Mouse (Mus musculus) embryo, embryonic 11 days (tissue): Measurements from ENCODE around the gene Arl1.
"Not testable (repeated sequence)": the region's sequence is repeated elsewhere in the genome, so short reads cannot be mapped to it uniquely, and the experiment has no call there.

Experiments used
- DNase-seq: peaks from one replicate; pipeline ENCODE4 v3.0.0-alpha.2; 2015

Gene Arl1

GRCm38 (mm10) chr10:88765431-88766142 lies 34.9 kb downstream of the Arl1 start:
- no peak for DNase-seq

DNA sequence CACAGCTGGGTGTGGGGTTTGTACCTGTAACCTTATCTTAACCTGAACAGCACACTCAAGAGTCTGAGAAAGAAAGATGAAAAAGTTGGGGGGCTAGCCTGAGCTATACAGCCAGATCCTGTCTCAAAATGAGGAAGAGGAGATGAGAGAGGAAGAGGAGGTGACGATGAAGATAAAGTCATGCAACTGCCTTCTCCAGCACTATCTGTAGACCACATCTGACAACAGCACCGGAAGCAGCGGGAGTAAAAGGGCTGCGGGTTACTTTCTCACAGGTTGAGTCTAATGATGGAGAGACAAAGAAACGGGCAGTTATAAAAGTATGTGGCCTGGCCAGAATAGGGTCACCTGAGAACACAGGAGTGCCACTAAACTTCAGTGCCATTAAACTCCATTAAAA lies 38.3 kb downstream of the Arl1 start:
- no peak for DNase-seq

DNA sequence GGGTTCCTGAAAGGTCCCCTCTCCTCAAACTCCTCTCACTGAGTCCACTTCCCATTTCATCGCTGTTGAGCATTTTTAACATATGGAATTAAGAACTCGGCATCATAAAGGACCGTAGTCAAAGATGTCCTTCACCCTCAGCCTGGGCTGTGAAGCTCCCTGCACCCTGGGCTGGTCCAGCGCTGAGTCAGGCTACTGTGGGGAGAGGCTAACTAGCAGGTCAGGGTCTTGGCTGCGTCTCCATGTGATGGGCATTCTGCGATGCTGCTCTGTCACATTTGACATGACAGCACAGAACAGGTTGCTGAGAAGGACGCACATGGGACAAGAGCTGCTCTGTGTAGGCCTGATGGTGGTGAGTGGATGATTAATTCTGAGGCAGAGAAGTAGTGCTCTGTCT lies 39.0 kb downstream of the Arl1 start:
- DNase-seq = no peak

GRCm38 (mm10) chr10:88772965-88773364 lies 42.3 kb downstream of the Arl1 start:
- DNase-seq = not testable (repeated sequence)

GRCm38 (mm10) chr10:88776206-88776605 lies 45.5 kb downstream of the Arl1 start:
- no peak for DNase-seq

- no peak for DNase-seq
Measured at GRCm38 (mm10) chr10:88780716-88781115, 50.1 kb downstream of the Arl1 start.

GRCm38 (mm10) chr10:88783135-88783534 lies 52.5 kb downstream of the Arl1 start:
- DNase-seq = not testable (repeated sequence)

DNA sequence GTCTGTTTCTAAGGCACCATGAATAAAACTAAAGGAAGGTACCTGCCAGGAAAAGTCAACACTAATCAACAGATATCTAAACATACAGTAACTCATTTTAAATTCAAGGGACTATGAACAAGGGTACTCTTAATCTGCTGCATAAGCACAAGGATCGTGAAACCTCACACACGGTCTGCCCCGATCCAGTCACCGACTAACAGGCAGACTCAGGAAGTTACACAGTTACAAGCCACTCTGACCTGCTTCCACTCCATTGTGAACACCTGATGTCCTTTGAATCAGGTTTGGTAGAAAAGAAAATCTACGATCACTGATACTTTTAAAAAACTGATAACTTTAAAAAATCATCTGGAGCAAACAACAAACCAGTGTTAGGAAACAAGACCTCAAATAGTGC lies 53.3 kb downstream of the Arl1 start:
- no peak for DNase-seq

GRCm38 (mm10) chr10:88784513-88784931 lies 53.9 kb downstream of the Arl1 start:
- no peak for DNase-seq

DNA sequence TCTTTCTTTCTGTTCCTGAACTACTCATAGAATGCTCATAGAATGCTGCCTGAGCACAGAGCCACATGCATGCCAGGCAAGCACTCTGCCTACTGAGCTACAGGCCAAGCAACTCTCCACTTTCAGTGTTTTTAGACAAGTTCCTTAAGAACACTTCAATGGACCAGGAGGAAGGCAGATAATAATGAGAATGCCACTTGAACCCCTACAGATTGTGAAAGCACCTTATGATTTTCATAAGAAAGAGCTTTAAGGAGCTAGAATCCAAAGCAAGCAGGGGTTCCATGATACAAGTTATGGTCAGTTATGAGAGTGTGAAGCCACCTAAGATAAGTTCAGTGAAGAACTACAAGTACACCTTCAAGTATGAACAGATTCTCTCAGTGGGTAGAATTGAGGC lies 63.0 kb downstream of the Arl1 start:
- DNase-seq = no peak
